Mouse (Mus musculus): Measurements from ENCODE around the gene Zdhhc14. TPM values are rescaled to one million over a fixed set of nuclear protein-coding genes. Genes with fewer than 3 reads are reported as not detected.

Gene Zdhhc14
- polyA plus RNA-seq, 1 experiment from 2014 or later, result 6.1 TPM

DNA sequence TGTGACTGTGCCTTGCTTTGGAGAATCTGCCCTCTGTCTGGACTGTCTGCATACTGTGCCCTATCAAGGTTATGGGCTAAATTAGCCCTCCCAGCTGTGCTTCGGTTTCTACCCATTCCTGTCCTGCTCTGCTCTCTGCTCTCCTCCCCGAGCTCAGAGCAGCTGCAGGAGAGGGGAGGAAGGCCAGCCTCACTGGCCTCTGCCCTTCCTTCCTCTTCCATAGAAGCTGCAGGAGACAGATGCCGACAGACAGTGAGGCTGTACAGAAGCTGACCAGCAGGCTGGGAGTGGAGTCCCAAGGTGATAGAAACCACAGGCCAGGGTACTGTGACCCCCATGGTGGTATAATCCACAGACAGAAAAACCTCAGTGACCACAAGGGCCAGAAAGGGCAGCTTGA, 104.1 kb downstream of the Zdhhc14 start:
- H3K4me2 ChIP-seq (replicated peaks), result no peak overlapping the region
- no peaks in the 10 kb centered on the region for H3K27me3 ChIP-seq
- H3K36me3 ChIP-seq, result no peaks in the 10 kb centered on the region
- no peak for ATAC-seq (ENCODE audit: low FRiP score)
- no peak overlapping the region for H3K4me3 ChIP-seq
- no peaks in the 10 kb centered on the region for H3K4me1 ChIP-seq
- H3K9ac ChIP-seq, result no peak overlapping the region
- WGBS, result 62% methylated on average over 3 of the region's 3 CpGs
- no peaks in the 10 kb centered on the region for H3K9me3 ChIP-seq (replicated peaks)
- no peak overlapping the region for H3K27ac ChIP-seq

DNA sequence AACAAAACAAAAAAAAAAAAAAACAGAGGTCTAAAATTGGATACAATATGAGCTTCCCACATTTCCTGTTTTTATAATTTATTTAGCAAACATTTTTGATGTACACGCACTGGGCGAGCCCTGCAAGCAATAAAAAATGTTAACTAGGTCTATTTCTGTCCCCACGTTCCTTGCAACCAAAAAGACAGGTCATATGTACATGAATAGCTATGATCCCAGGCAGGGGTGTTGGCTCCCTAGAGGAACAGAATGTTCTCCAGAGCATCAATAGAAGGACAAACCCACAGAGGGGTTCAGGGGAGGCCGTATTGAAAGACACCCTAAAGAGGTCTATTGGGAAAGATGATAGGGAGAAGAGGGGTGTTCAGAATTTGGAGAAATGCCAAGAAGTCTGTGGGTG, 106.6 kb downstream of the Zdhhc14 start:
- no peak for ATAC-seq (ENCODE audit: low FRiP score)
- WGBS, result 85% methylated on average over 4 of the region's 4 CpGs

DNA sequence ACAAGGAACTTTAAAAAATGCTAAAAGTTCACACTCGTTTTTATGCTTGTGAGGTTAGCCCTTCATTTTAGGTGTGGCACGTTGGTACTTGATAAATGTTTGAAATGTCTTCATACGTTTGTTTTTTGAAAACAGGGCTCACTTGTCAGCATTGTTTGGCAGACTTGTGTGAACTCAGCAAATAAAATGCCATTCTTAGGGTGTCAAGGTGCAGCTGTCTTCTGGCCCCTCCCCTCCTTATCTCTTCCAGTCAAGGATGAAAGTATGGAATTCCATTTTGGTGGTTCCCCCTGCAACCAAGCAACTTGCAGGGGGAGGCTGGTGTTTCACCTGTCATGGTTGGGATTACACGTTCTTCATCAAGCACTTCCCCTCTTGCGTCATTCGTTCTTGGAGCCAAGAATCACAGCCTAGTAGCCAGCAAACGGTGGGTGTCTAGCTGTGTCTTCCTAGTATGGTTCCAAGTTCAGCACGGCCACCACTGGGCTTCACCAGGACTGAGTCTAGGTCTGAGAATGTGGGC, 108.2 kb downstream of the Zdhhc14 start:
- H3K4me3 ChIP-seq, result no peak overlapping the region
- no peaks in the 10 kb centered on the region for H3K4me1 ChIP-seq
- ATAC-seq (ENCODE audit: low FRiP score), result no peak
- no peaks in the 10 kb centered on the region for H3K36me3 ChIP-seq
- no peak overlapping the region for H3K4me2 ChIP-seq (replicated peaks)
- no peak overlapping the region for H3K27ac ChIP-seq
- 89% methylated on average over 8 of the region's 8 CpGs for WGBS
- no peak overlapping the region for H3K9ac ChIP-seq
- H3K9me3 ChIP-seq (replicated peaks), result no peaks in the 10 kb centered on the region
- no peaks in the 10 kb centered on the region for H3K27me3 ChIP-seq

More for the DNA sequence above, 106.6 kb downstream of the Zdhhc14 start:
- Histone ChIP-seq H3K36me3 (no peaks in the 10 kb centered on the region), H3K9ac (no peak overlapping the region), H3K27ac (no peak overlapping the region), H3K4me2 (replicated peaks) (no peak overlapping the region), H3K27me3 (no peaks in the 10 kb centered on the region), H3K4me3 (no peak overlapping the region), H3K9me3 (replicated peaks) (no peaks in the 10 kb centered on the region), H3K4me1 (no peaks in the 10 kb centered on the region)

DNA sequence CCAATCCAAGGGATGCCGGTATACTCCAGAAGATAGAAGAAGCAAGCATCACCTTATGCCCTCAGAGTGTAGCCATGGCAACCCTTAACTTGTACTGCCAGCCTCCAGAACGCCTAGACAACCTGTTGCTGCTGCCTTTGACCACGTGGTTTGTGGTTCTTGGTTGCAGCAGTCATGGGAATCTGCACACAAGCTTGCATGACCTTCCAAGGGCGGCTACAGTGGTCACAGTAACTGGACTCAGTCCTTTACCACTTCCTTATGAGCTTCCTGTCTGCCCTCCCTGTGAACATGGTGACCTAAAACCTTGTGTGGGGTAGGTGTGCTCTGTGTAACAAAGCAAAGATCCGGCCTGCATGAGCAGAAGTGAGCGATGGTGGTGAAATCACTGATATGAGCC, 109.6 kb downstream of the Zdhhc14 start:
- Histone ChIP-seq H3K4me2 (replicated peaks) (no peak overlapping the region), H3K9ac (no peak overlapping the region), H3K36me3 (no peaks in the 10 kb centered on the region), H3K9me3 (replicated peaks) (no peaks in the 10 kb centered on the region), H3K4me3 (no peak overlapping the region), H3K27me3 (no peaks in the 10 kb centered on the region), H3K27ac (no peak overlapping the region), H3K4me1 (peaks cover 6% of the 10 kb centered on the region)
- 89% methylated on average over 6 of the region's 6 CpGs for WGBS
- ATAC-seq (ENCODE audit: low FRiP score), result no peak

DNA sequence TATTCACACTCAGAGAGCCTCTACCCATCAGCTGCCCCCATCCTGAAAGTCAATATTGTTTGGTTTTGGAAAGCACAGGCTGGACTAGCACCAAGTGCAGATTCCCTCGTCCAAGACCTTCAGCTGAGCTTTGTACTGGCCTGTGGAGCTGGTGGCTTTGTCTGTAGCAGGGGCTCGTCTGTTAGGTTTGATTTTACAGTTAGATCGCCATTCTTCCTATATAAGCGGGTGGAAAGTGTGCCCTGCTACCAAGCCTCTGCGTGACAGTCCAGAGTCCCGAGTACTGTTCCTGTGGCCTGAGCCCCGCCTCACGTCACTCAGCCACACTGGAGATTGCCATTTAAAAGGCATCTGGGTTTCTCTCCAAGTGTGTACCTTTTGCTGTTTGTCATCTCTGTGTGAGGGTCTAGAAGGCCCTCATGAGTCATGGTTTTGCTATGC, 113.8 kb downstream of the Zdhhc14 start:
- Histone ChIP-seq H3K9ac (no peak overlapping the region), H3K4me3 (no peak overlapping the region), H3K36me3 (no peaks in the 10 kb centered on the region), H3K4me1 (peaks cover 6% of the 10 kb centered on the region), H3K4me2 (replicated peaks) (no peak overlapping the region), H3K27me3 (no peaks in the 10 kb centered on the region), H3K27ac (no peak overlapping the region), H3K9me3 (replicated peaks) (no peaks in the 10 kb centered on the region)
- ATAC-seq (ENCODE audit: low FRiP score), result no peak
- 64% methylated on average over 8 of the region's 8 CpGs for WGBS

DNA sequence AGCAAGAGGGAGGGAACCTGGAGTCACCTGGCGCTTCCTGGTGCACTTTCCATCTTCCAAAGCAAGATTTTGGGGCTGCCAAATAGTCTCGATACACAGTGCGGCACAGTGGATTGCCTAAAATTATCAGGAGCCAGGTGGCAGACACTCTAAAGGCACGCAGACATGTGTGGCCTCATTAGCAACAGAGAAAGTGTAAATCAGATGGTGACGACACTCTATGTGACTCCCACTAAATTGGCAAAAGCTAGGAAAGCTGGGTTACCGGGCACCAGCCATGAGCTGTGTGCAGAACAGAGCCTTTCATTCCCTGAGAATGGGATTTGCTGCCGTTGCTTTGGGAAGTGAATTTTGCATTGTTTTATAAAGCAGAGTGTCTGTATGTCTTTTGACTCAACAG, 115.0 kb downstream of the Zdhhc14 start:
- H3K27ac ChIP-seq, result no peak overlapping the region
- no peak overlapping the region for H3K9ac ChIP-seq
- no peak overlapping the region for H3K4me3 ChIP-seq
- no peaks in the 10 kb centered on the region for H3K9me3 ChIP-seq (replicated peaks)
- H3K4me1 ChIP-seq, result peaks cover 6% of the 10 kb centered on the region
- H3K36me3 ChIP-seq, result no peaks in the 10 kb centered on the region
- no peaks in the 10 kb centered on the region for H3K27me3 ChIP-seq
- WGBS, result 83% methylated on average over 7 of the region's 7 CpGs
- H3K4me2 ChIP-seq (replicated peaks), result no peak overlapping the region
- ATAC-seq (ENCODE audit: low FRiP score), result no peak

DNA sequence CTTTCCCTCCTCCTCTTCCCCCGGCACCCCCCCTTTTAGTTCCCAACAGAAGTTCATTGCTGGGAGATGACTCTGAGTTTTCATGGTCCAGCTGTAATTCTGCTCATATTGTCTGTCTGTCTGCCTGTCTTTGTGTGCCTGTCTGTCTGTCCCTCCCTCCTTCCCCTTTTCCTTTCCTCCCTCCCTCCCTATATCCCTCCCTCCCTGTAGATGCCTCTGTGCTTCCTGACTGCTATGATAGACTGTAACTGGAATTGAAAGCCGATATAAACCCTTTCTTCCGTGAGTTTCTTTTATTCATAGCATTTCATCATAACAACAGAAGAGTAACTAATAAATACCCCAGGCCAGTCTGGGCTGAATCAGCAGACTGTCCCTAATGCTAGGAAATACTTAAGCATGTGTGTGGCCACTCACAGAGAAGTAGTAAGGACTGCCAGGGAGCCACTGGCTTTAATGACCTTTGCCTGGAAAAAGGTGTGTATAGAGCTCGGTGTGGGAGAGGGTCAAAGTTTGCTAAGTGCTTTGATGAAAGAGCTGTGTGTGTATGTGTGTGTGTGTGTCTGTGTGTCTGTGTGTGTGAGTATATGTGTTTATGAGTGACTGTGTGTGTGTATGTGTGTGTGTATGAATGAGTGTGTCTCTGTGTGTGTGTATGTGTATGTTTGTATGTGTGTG, 117.7 kb downstream of the Zdhhc14 start:
- no peaks in the 10 kb centered on the region for H3K9me3 ChIP-seq (replicated peaks)
- ATAC-seq (ENCODE audit: low FRiP score), result no peak
- whole genome bisulfite sequencing, result 86% methylated on average over 4 of the region's 4 CpGs
- H3K4me2 ChIP-seq (replicated peaks), result no peak overlapping the region
- no peak overlapping the region for H3K27ac ChIP-seq
- H3K4me3 ChIP-seq, result no peak overlapping the region
- no peaks in the 10 kb centered on the region for H3K36me3 ChIP-seq
- peaks cover 6% of the 10 kb centered on the region for H3K4me1 ChIP-seq
- no peaks in the 10 kb centered on the region for H3K27me3 ChIP-seq
- no peak overlapping the region for H3K9ac ChIP-seq

DNA sequence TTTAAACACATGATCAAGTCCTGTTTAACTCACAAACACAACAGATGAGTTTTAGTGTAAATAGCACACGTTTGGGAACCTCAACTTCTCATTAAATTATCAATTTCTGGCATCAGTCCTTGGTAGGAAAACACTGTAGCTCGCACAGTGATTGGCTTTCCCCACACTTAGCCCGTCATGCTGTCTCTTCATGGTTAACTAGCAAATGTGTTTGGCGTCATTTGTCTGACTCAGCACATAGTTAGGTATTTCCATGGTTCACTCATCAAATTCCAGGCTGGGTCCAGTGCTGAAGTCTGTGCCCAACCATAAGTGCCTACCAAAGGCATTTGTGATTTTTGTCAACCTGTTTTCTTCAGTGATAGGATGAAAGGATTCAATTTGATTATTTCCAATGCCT, 119.9 kb downstream of the Zdhhc14 start:
- WGBS, result 75% methylated on average over 4 of the region's 4 CpGs
- Histone ChIP-seq H3K4me1 (no peaks in the 10 kb centered on the region), H3K9me3 (replicated peaks) (no peaks in the 10 kb centered on the region), H3K4me2 (replicated peaks) (no peak overlapping the region), H3K27me3 (no peaks in the 10 kb centered on the region), H3K36me3 (no peaks in the 10 kb centered on the region), H3K9ac (no peak overlapping the region), H3K27ac (no peak overlapping the region), H3K4me3 (no peak overlapping the region)
- no peak for ATAC-seq (ENCODE audit: low FRiP score)

DNA sequence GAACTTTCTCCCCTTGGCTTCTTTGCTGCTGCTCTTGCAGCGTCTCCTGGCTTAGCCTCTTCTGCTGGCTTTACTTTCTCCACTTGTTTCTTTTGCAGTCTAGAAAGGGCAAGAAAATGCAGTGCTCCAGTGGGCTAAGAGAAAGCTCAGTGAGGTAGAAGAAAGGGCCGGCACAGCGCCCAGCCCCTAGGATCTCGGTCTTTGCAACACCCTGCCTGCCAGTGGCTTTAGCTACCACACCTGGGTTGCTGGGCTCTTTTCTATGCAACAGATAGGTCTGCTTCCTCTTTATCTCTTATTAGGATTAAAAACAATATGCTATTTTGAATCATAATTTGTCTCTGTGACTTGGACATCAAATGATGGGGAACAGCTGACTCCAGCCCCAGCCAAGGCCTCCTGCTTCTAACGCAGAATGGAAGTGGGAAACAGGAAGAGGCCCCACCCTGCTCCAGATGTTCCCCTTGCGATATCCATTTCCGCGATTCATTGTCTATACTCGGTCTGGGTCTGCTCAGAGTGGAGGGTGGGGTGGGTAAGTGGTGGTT, 122.5 kb downstream of the Zdhhc14 start:
- Histone ChIP-seq H3K9me3 (replicated peaks) (no peaks in the 10 kb centered on the region), H3K36me3 (no peaks in the 10 kb centered on the region), H3K4me2 (replicated peaks) (no peak overlapping the region), H3K4me1 (no peaks in the 10 kb centered on the region), H3K27me3 (no peaks in the 10 kb centered on the region), H3K9ac (no peak overlapping the region), H3K27ac (no peak overlapping the region), H3K4me3 (no peak overlapping the region)
- no peak for ATAC-seq (ENCODE audit: low FRiP score)
- 69% methylated on average over 9 of the region's 9 CpGs for WGBS

DNA sequence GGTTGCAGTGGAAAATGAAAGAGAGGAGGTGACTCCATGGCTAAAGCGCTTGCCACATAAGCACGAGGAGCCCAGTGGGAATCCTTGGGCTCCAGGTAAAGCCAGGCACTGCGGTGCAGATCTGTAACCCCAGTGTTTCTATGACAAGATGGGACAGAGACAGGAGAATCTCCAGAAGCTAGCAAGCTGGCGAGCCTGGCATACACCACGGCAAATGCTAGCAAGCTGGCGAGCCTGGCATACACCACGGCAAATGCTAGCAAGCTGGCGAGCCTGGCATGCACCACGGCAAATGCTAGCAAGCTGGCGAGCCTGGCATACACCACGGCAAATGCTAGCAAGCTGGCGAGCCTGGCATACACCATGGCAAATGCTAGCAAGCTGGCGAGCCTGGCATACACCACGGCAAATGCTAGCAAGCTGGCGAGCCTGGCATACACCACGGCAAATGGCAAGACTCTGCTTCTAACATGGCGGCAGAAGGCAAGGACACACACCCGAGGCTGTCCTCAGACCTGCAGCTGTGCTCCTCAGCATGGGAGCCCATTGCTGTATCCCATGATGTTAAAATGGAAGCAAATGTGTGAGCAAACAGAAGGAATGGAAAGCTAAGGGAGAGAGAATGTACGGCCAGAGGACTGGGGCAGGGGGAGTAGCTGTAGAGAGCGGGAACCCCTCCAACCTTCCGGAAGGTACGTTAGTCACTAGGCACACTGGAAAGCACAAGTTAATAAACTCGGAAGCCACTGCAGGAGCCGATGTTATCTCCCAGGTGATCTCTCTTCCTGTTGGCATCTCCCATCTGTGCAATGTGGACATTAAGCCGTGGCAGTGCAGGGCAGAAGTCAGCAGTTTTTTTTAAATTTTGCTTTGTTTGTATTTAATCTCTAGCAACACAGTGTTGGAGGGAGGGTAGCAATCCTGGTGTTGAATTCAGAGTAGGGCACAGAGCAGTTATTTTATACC, 129.6 kb downstream of the Zdhhc14 start:
- Histone ChIP-seq H3K9me3 (replicated peaks) (no peaks in the 10 kb centered on the region), H3K4me1 (0 out of 2 replicates have a peak, but pooled peaks cover 2% of the 10 kb centered on the region), H3K27me3 (no peaks in the 10 kb centered on the region), H3K9ac (no peak overlapping the region), H3K27ac (no peak overlapping the region), H3K4me3 (no peak overlapping the region), H3K4me2 (replicated peaks) (no peak overlapping the region), H3K36me3 (no peaks in the 10 kb centered on the region)
- WGBS, result 84% methylated on average over 25 of the region's 25 CpGs
- no peak for ATAC-seq (ENCODE audit: low FRiP score)

DNA sequence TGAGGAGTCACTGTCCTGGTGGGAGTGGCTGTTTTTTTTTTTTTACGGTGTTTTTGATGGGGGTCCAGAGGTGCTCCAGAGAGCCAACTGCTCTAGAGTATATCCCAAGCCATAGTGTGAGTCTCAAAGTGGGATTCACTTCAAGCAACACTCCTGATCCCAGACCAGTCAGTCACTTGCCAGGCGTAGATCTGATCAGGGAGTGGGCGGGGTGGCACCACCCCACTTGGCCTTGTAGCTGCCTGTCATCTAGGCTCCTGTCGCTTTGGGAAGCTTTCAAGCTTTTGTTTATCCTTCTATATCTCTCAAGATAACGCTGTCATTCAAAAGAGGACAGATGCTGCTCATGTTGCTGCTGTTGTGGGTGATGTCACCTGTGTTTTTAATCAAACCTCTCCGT, 130.4 kb downstream of the Zdhhc14 start:
- no peaks in the 10 kb centered on the region for H3K9me3 ChIP-seq (replicated peaks)
- no peak overlapping the region for H3K4me3 ChIP-seq
- no peak overlapping the region for H3K4me2 ChIP-seq (replicated peaks)
- ATAC-seq (ENCODE audit: low FRiP score), result no peak
- H3K36me3 ChIP-seq, result no peaks in the 10 kb centered on the region
- WGBS, result 68% methylated on average over 6 of the region's 6 CpGs
- H3K9ac ChIP-seq, result no peak overlapping the region
- 0 out of 2 replicates have a peak, but pooled peaks cover 2% of the 10 kb centered on the region for H3K4me1 ChIP-seq
- H3K27me3 ChIP-seq, result no peaks in the 10 kb centered on the region
- no peak overlapping the region for H3K27ac ChIP-seq

DNA sequence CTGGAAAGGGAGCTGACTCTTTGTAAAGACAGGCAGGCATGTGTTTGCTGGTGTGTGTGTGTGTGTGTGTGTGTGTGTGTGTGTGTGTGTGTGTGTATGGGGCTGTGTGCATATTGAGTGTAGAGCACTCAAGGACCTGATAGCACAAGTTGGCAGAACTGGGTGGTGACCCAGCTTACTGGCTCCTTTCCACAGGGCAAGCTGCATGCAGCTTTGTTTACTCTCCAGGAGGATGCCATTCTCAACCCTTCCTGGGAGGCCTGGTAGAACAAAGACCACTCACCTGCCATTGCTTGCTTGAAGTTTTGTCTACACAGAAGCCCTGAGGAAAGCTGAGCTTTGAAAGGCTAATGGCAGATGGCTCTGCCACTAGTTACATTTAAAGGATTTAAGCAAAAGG, 130.8 kb downstream of the Zdhhc14 start:
- H3K36me3 ChIP-seq, result no peaks in the 10 kb centered on the region
- no peaks in the 10 kb centered on the region for H3K9me3 ChIP-seq (replicated peaks)
- H3K27ac ChIP-seq, result no peak overlapping the region
- H3K4me3 ChIP-seq, result no peak overlapping the region
- no peaks in the 10 kb centered on the region for H3K27me3 ChIP-seq
- no peak overlapping the region for H3K4me2 ChIP-seq (replicated peaks)
- no peak for ATAC-seq (ENCODE audit: low FRiP score)
- H3K9ac ChIP-seq, result no peak overlapping the region
- 0 out of 2 replicates have a peak, but pooled peaks cover 2% of the 10 kb centered on the region for H3K4me1 ChIP-seq

Measured in hindbrain, embryonic 12.5 days (tissue).